In genomic region chr6:28685745-28686144, GRCm38 (mm10) we compare ENCODE assay signal across 17 mouse cellular contexts.
"Had no signal": no experiment of that assay in that cellular context is flagged by ENCODE, and none has a peak within 500 bp of the region (broad histone marks: within the 10 kb centered on the region; RNA-seq: fewer than 3 reads in every experiment).

No protein-coding gene starts in this region.

- H3K4me3 ChIP-seq: lung, embryonic 15.5 days; megakaryocyte, embryonic 14.5 days; midbrain, embryonic 13.5 days; midbrain, embryonic 15.5 days; neural tube, embryonic 12.5 days; stomach, embryonic 15.5 days had no signal

- H3K4me2 ChIP-seq: lung, embryonic 15.5 days; midbrain, embryonic 11.5 days; midbrain, embryonic 13.5 days; midbrain, embryonic 15.5 days; neural tube, embryonic 12.5 days; stomach, embryonic 15.5 days had no signal

- H3K9me3 ChIP-seq: lung, embryonic 15.5 days; megakaryocyte, embryonic 14.5 days; midbrain, embryonic 13.5 days; midbrain, embryonic 15.5 days; neural tube, embryonic 12.5 days; stomach, embryonic 15.5 days had no signal

- DNase-seq: lung, adult 2 months; lung, postnatal 14 days; lung, postnatal 36 days; right cerebral cortex, postnatal 14 days; thymus, adult 2 months; thymus, postnatal 25 days; thymus, postnatal 4 days had no signal

- H3K36me3 ChIP-seq: lung, embryonic 15.5 days; midbrain, embryonic 13.5 days; midbrain, embryonic 15.5 days; neural tube, embryonic 12.5 days; stomach, embryonic 15.5 days had no signal

- H3K27me3 ChIP-seq: lung, embryonic 15.5 days; megakaryocyte, embryonic 14.5 days; midbrain, embryonic 13.5 days; midbrain, embryonic 15.5 days; neural tube, embryonic 12.5 days; stomach, embryonic 15.5 days had no signal

- H3K9ac ChIP-seq: lung, embryonic 15.5 days; midbrain, embryonic 13.5 days; midbrain, embryonic 15.5 days; neural tube, embryonic 12.5 days; stomach, embryonic 15.5 days had no signal

- H3K27ac ChIP-seq: lung, embryonic 15.5 days; macrophage; midbrain, embryonic 13.5 days; midbrain, embryonic 15.5 days; neural tube, embryonic 12.5 days; stomach, embryonic 15.5 days; stomach, postnatal 0 days had no signal

- H3K4me1 ChIP-seq: midbrain, embryonic 13.5 days; midbrain, embryonic 15.5 days had no signal

- ATAC-seq: lung, postnatal 0 days; midbrain, embryonic 13.5 days; midbrain, embryonic 15.5 days had no signal
